ENCODE assay signal across 10 mouse cellular contexts in genomic region chr9:122199253-122199652, GRCm38 (mm10).
DNase-seq lines count a peak whose midpoint lies in the region; ATAC-seq lines count a peak whose summit lies in the region.
"Had no signal": no experiment of that assay in that cellular context is flagged by ENCODE, and none has a peak within 500 bp of the region (broad histone marks: within the 10 kb centered on the region; RNA-seq: fewer than 3 reads in every experiment).

No protein-coding gene starts in this region.

- 34% methylated on average over 6 of the region's 6 CpGs for WGBS in intestine, embryonic 15.5 days
- 30% methylated on average over 6 of the region's 6 CpGs for WGBS in liver, embryonic 11.5 days
- 42% methylated on average over 6 of the region's 6 CpGs for WGBS in stomach, embryonic 16.5 days

- no peaks in the 10 kb centered on the region for H3K36me3 ChIP-seq in intestine, embryonic 15.5 days
- H3K36me3 ChIP-seq in liver, embryonic 11.5 days (ENCODE audit: control insufficient read depth, insufficient read depth, low read length), result no peaks in the 10 kb centered on the region
- no peaks in the 10 kb centered on the region for H3K36me3 ChIP-seq in stomach, embryonic 16.5 days (ENCODE audit: control insufficient read depth, insufficient read depth, low read length)
- H3K36me3 ChIP-seq: midbrain, embryonic 12.5 days had no signal

- no peak overlapping the region for H3K4me3 ChIP-seq in intestine, embryonic 15.5 days (replicated peaks)
- H3K4me3 ChIP-seq in liver, embryonic 11.5 days (ENCODE audit: low read depth, low read length), result no peak overlapping the region
- H3K4me3 ChIP-seq in stomach, embryonic 16.5 days (replicated peaks; ENCODE audit: low read length), result no peak overlapping the region
- H3K4me3 ChIP-seq: erythroblast, embryonic 14.5 days; midbrain, embryonic 12.5 days had no signal

- H3K27me3 ChIP-seq in intestine, embryonic 15.5 days (replicated peaks), result no peaks in the 10 kb centered on the region
- no peaks in the 10 kb centered on the region for H3K27me3 ChIP-seq in liver, embryonic 11.5 days (replicated peaks; ENCODE audit: control insufficient read depth, insufficient read depth, low read length)
- H3K27me3 ChIP-seq in stomach, embryonic 16.5 days (ENCODE audit: control insufficient read depth, insufficient read depth, low read length), result no peaks in the 10 kb centered on the region
- H3K27me3 ChIP-seq: midbrain, embryonic 12.5 days had no signal

- no peaks in the 10 kb centered on the region for H3K9me3 ChIP-seq in intestine, embryonic 15.5 days
- no peaks in the 10 kb centered on the region for H3K9me3 ChIP-seq in liver, embryonic 11.5 days (ENCODE audit: control insufficient read depth, low read length)
- H3K9me3 ChIP-seq in stomach, embryonic 16.5 days (replicated peaks; ENCODE audit: control insufficient read depth, low read length), result no peaks in the 10 kb centered on the region
- H3K9me3 ChIP-seq: midbrain, embryonic 12.5 days had no signal

- no peak overlapping the region for H3K27ac ChIP-seq in intestine, embryonic 15.5 days
- H3K27ac ChIP-seq in liver, embryonic 11.5 days (ENCODE audit: low read depth, low read length), result no peak overlapping the region
- no peak overlapping the region for H3K27ac ChIP-seq in stomach, embryonic 16.5 days (ENCODE audit: low read length)
- H3K27ac ChIP-seq: midbrain, embryonic 12.5 days had no signal

- peak; percentile 36 to 50 for DNase-seq in right cerebral cortex, adult 2 months (ENCODE audit: low spot score in 2 of 2)
- DNase-seq in right cerebral cortex, postnatal 4 days, result no peak
- DNase-seq in adrenal gland, postnatal 36 days, result peak; percentile 77 to 87
- DNase-seq in frontal cortex, postnatal 25 days (ENCODE audit: low spot score in 2 of 2), result peak; percentile 19
- peak; percentile 38 for DNase-seq in liver, embryonic 11.5 days (ENCODE audit: low spot score)

- H3K4me1 ChIP-seq in intestine, embryonic 15.5 days (replicated peaks), result peaks cover 11% of the 10 kb centered on the region
- H3K4me1 ChIP-seq in liver, embryonic 11.5 days (replicated peaks; ENCODE audit: control insufficient read depth, insufficient read depth, low read length), result no peaks in the 10 kb centered on the region
- peaks cover 8% of the 10 kb centered on the region for H3K4me1 ChIP-seq in stomach, embryonic 16.5 days (ENCODE audit: control insufficient read depth, insufficient read depth, low read length)
- H3K4me1 ChIP-seq: midbrain, embryonic 12.5 days had no signal

- no peak overlapping the region for H3K9ac ChIP-seq in intestine, embryonic 15.5 days
- no peak overlapping the region for H3K9ac ChIP-seq in liver, embryonic 11.5 days (ENCODE audit: low read depth, low read length)
- H3K9ac ChIP-seq in stomach, embryonic 16.5 days (ENCODE audit: low read length), result no peak overlapping the region; the same call in 1 of the 2 replicates
- H3K9ac ChIP-seq: midbrain, embryonic 12.5 days had no signal

- ATAC-seq in intestine, embryonic 15.5 days, result peak; percentile 26; the same call in 1 of the 2 replicates
- ATAC-seq in liver, embryonic 11.5 days (replicated peaks; ENCODE audit: low FRiP score), result no peak; the same call in 1 of the 2 replicates
- peak; percentile 38; the same call in 1 of the 2 replicates for ATAC-seq in stomach, embryonic 16.5 days (ENCODE audit: insufficient read depth, low FRiP score)
- no peak for ATAC-seq in erythroid progenitor cell, adult 5-6 weeks (replicated peaks; ENCODE audit: low FRiP score, poor library complexity, severe bottlenecking)

- H3K4me2 ChIP-seq in intestine, embryonic 15.5 days (replicated peaks), result no peak overlapping the region
- H3K4me2 ChIP-seq in liver, embryonic 11.5 days, result no peak overlapping the region
- H3K4me2 ChIP-seq in stomach, embryonic 16.5 days (ENCODE audit: low read depth, low read length), result no peak overlapping the region
- H3K4me2 ChIP-seq: midbrain, embryonic 12.5 days had no signal

Comparison
In these comparisons a context has a peak if more than half of its experiments do, and no peak if none do; other contexts are left out.
1. ATAC-seq: peak in intestine, embryonic 15.5 days (single experiment) and stomach, embryonic 16.5 days (single experiment); none in liver, embryonic 11.5 days (single experiment) and erythroid progenitor cell, adult 5-6 weeks (single experiment).